Mouse (Mus musculus) liver, embryonic 14 days (tissue): ENCODE measurements around the gene Med17. TPM values are rescaled to one million over a fixed set of nuclear protein-coding genes. Genes with fewer than 3 reads are reported as not detected.

Experiments
- polyA plus RNA-seq: library from polyadenylated mRNA; depleted of rRNA; stranded (reverse); fragments of >200 nt; gene quantifications from 2 replicates; pipeline ENCODE4 v1.2.3, GENCODE M21; 2012; rRNA removed

The Med17 gene
- 14.9 and 17.3 TPM in 2 replicates for polyA plus RNA-seq

DNA sequence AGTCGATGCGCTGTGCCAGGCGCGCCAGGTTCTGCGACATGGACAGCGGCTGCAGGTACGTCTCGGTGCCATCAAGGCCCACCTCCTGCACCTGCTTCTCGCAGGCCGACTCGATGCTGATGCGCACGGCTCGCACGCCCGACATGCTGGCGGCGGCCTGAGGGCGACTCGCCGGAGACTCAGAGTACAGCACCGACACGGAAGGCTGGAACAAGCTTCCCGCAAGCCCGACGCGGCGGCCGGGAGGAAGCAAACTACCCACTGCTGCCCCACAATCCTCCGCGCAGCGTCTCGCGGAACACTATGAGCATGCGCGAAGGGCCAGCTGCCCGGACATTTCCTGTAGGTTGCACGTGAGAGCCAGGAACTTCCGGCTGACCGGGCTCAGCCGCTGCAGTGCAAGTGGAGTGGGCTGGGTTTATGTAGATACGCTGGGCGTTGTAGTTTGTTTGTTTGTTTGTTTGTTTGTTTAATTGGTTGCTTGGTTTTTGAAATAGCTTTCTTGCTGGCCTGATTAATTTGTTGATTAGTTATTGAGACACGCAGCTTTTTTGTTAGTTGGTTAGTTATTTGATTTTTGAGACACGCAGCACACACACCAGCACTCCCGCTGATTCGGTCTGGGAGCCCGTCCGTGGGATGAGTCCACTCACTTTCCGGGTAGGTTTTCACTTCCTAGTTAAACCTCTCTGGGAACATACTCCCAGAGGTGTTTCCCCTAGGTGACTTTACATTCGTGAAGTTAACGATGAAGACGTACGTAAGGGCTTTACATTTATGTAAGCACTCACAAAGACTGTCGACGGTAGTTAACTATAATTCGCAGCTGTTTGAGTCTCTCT is at the start of gene Med17:
Gene Med17 (minus strand): TSS at position 283 of the 842 bp plus-strand sequence.

DNA sequence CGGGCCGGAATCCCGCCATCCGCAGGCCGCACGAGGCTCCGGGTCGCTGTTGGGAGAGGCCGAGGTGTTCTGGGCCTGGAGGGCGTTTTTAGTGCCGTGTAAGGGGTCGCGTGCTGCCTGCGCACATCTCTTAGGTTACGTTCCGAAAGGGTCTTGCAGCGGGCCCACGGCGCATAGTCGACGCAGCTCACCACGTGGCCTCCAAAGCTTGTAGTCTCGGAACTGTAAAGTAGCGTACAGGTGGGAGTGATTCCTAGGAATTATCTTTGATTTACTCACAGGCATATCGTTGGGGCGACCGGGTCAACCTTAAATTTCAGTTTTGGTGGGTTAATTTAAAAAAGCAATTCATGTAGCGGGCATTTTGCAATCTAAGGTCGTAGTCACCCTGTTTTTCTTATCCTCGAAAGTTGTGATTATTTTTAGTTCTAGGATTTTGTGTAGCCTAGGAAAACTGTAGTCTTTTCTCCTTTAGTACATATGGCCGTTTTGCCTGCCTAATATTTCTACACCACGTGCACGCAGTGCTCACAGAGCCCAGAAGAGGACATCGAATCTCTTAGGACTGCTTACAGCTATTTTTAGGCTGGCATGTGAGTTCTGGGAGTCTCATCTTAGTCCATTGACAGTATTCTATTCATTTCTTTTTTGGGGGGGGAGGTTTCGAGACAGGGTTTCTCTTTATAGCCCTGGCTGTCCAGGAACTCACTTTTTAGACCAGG is 26.8 kb upstream of the Med17 start, which contains the start of gene 4931406C07Rik:
Gene 4931406C07Rik (minus strand): TSS at position 51 of the 722 bp plus-strand sequence.

DNA sequence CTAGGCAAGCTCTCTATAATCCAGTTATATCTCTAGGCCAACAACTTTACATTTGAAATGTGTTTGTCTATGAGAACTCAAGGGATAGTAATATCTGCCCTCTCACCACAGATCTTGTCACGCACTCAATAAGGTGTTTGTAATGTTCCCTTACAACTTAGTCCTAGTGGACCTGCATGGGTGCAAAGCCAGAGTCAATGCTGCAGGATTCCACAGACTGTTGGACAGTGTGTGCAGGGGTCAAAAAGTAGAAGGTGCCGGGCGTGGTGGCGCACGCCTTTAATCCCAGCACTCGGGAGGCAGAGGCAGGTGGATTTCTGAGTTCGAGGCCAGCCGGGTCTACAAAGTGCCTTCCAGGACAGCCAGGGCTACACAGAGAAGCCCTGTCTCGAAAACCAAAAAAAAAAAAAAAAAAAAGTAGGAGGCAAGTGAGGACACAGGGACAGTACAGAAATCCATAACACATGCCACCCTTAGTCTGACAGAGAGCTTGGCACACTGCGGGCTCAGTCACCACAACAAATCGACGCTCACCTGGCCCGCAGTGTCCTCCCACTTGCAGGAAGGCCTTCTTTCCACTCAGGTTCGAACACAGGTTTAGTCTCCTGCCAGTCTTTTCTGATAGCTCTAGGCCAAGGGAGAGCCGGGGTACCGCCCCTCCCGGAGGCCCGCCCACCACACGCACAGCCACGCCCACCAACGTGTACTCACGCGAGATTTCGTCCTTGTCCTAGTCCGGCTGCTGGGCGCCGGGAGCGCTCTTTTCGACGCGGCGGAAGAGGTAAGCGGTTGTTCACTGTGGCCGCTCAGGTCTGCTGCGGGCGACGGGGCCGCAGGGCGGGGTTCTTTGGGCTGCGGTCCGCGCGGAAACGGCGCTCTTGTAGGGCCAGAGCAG is 26.0 kb upstream of the Med17 start, which contains the start of gene Taf1d:
Gene Taf1d (plus strand): TSS at position 712 of the 895 bp plus-strand sequence.

DNA sequence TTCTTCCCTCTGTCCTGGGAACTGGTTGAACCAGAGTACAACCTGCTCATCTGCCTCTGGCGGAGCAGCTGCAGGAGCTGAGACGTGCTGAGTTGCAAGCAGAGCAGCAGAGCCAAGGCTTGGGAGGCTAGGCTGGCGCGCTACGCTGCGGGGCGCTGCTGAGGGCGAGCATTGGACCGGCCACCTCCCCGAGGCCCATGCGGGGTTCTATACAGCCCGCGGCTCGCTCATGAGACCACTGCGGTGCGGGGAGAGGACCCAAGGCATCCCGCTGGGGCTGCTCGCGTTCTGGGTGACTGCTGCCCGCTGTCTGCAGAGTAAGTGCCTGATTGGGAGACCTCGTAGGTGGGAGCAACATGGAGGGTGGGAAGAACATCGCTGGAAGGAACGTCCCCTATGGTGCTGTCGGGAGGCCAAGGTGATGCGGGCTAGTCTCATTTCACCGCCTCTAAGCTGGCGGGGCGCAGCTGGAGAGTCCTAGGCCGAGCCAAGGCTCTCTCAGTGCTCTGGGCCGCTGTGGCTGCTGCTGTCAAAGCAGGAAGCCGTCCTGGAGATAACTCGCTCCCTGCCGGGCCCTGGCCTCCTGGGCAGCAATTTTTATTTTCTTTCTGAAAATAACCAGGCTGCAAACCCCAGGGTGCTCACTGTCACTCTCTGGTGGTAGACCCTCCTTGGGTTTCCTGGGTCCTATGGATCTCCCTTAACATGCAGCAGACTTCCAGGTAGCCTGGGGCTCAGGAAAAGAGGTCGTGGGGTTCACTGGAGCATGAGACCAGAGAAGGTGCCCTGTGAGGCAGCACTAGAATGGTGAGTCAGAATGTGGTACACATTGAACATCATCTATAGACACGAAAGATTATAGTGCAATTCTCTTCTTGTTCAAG is 40.4 kb downstream of the Med17 start, which contains the start of gene Vstm5:
Gene Vstm5 (plus strand): TSS at position 4 of the 884 bp plus-strand sequence.

Other genes starting within 250 kb of the Med17 start
- 2.4 and 2.5 TPM in 2 replicates for gene Panx1, start 234.5 kb downstream of the Med17 start, polyA plus RNA-seq
- not detected in 2 replicates for gene Hephl1, start 167.8 kb downstream of the Med17 start, polyA plus RNA-seq
- 0.28 and 0.36 TPM in 2 replicates for gene Vstm5, start 40.9 kb downstream of the Med17 start, polyA plus RNA-seq
- gene Taf1d, start 26.3 kb upstream of the Med17 start, polyA plus RNA-seq, result 70.6 and 71.1 TPM in 2 replicates
- gene 4931406C07Rik, start 26.5 kb upstream of the Med17 start, polyA plus RNA-seq, result 5.8 and 6.8 TPM in 2 replicates
- gene Cep295, start 77.9 kb upstream of the Med17 start, polyA plus RNA-seq, result 14.8 and 16.9 TPM in 2 replicates
- gene Smco4, start 213.5 kb upstream of the Med17 start, polyA plus RNA-seq, result 5.9 and 6.0 TPM in 2 replicates